In the genomic region with DNA sequence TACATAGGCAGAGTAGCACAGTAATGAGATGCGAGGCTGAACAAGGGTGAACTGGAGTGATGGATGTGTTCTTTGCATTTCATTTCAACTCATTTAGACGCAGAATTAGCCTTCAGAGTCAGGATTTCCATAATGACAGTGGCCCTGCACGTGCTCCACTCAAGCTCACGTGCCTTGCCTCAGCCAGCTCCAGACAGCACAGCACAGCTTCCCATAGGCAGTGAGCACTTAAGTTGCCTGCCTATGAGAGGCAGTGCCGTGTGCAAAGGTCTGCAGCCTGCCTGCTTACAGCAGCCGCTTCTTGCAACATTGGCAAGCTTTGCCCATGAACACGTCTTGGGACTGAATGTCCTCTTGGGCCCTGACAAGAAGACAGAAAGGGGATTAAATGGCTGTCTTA, we compare ENCODE assay signal across 10 mouse cellular contexts. TPM values are rescaled to one million over a fixed set of nuclear protein-coding genes. Genes with fewer than 3 reads are reported as not detected.
DNase-seq lines count a peak whose midpoint lies in the region; ATAC-seq lines count a peak whose summit lies in the region.
"Had no signal": no experiment of that assay in that cellular context is flagged by ENCODE, and none has a peak within 500 bp of the region (broad histone marks: within the 10 kb centered on the region; RNA-seq: fewer than 3 reads in every experiment).

No protein-coding gene starts in this region.

- WGBS in hindbrain, embryonic 13.5 days: 35% methylated on average over 7 of the region's 7 CpGs
- WGBS in midbrain, embryonic 16.5 days: 23% methylated on average over 7 of the region's 7 CpGs

- no peak overlapping the region for H3K4me2 ChIP-seq in hindbrain, embryonic 13.5 days
- H3K4me2 ChIP-seq in midbrain, embryonic 16.5 days (ENCODE audit: low read length): no peak overlapping the region
- H3K4me2 ChIP-seq: limb, embryonic 13.5 days had no signal

- H3K9me3 ChIP-seq in hindbrain, embryonic 13.5 days: no peaks in the 10 kb centered on the region
- H3K9me3 ChIP-seq in midbrain, embryonic 16.5 days (replicated peaks; ENCODE audit: control insufficient read depth, low read length, poor library complexity, severe bottlenecking): no peaks in the 10 kb centered on the region
- H3K9me3 ChIP-seq: limb, embryonic 13.5 days had no signal

- H3K9ac ChIP-seq in hindbrain, embryonic 13.5 days: no peak overlapping the region
- H3K9ac ChIP-seq in midbrain, embryonic 16.5 days (ENCODE audit: low read depth, low read length): no peak overlapping the region
- H3K9ac ChIP-seq: limb, embryonic 13.5 days had no signal

- no peak overlapping the region for H3K4me3 ChIP-seq in hindbrain, embryonic 13.5 days
- H3K4me3 ChIP-seq in midbrain, embryonic 16.5 days (ENCODE audit: low read depth, low read length): no peak overlapping the region
- H3K4me3 ChIP-seq: limb, embryonic 13.5 days had no signal

- 0 out of 2 replicates have a peak, but pooled peaks cover 3% of the 10 kb centered on the region for H3K27me3 ChIP-seq in hindbrain, embryonic 13.5 days
- H3K27me3 ChIP-seq in midbrain, embryonic 16.5 days (ENCODE audit: control insufficient read depth, insufficient read depth, low read depth, low read length): no peaks in the 10 kb centered on the region
- H3K27me3 ChIP-seq: limb, embryonic 13.5 days had no signal

- peaks cover 27% of the 10 kb centered on the region for H3K4me1 ChIP-seq in hindbrain, embryonic 13.5 days (replicated peaks)
- peaks cover 15% of the 10 kb centered on the region for H3K4me1 ChIP-seq in midbrain, embryonic 16.5 days (ENCODE audit: control insufficient read depth, insufficient read depth, low read length)

- no peaks in the 10 kb centered on the region for H3K36me3 ChIP-seq in hindbrain, embryonic 13.5 days
- no peaks in the 10 kb centered on the region for H3K36me3 ChIP-seq in midbrain, embryonic 16.5 days (ENCODE audit: control insufficient read depth, insufficient read depth, low read length)
- H3K36me3 ChIP-seq: limb, embryonic 13.5 days had no signal

- peak overlapping the region; percentile 30; the same call in 1 of the 2 replicates for H3K27ac ChIP-seq in hindbrain, embryonic 13.5 days
- peak overlapping the region; percentile 31; the same call in 1 of the 2 replicates for H3K27ac ChIP-seq in midbrain, embryonic 16.5 days (ENCODE audit: low read length)
- H3K27ac ChIP-seq: limb, embryonic 13.5 days had no signal

- DNase-seq in kidney, adult 11 months: peak; percentile 57
- no peak for DNase-seq in kidney, adult 18-20 months
- DNase-seq in brain, adult 2 months (ENCODE audit: low read depth, low spot score): peak; percentile 79
- DNase-seq in layer of hippocampus, postnatal 14 days (ENCODE audit: low spot score in 2 of 2): no peak
- DNase-seq in cerebellum, adult 11-12 months: no peak
- DNase-seq: kidney, postnatal 10 days had no signal

- ATAC-seq in hindbrain, embryonic 13.5 days (ENCODE audit: low FRiP score): peak; percentile 83
- ATAC-seq in midbrain, embryonic 16.5 days: peak; percentile 84
- no peak for ATAC-seq in activated CD4-positive, CD25-positive, alpha-beta regulatory T cell, adult 4 months

RNA-seq across cellular contexts. Expression of a gene that starts 54.0 kb away (rescaled TPM):
- polyA plus RNA-seq in hindbrain, embryonic 13.5 days (2015; fragmentation: Nextera tagmentation; extraction: Ambion mirVana): 16.0 and 16.1 TPM in 2 replicates
- 20.1 and 21.3 TPM in 2 replicates for polyA plus RNA-seq in midbrain, embryonic 16.5 days (2015; fragmentation: Nextera tagmentation; extraction: Ambion mirVana)
- total RNA-seq in layer of hippocampus, postnatal 14 days (2021): 100 to 1,000 TPM; 125 to 140 TPM
- 1 to 10 TPM; 6.7 to 8.7 TPM for polyA plus RNA-seq in activated CD4-positive, CD25-positive, alpha-beta regulatory T cell, adult 4 months (2017; shearing (Covaris generic))

Comparison
In these comparisons a context has a peak if more than half of its experiments do, and no peak if none do; other contexts are left out.
1. DNase-seq: peak in kidney, adult 11 months (single experiment) and brain, adult 2 months (single experiment); none in kidney, adult 18-20 months (single experiment), layer of hippocampus, postnatal 14 days (0 of 2) and cerebellum, adult 11-12 months (single experiment).